Mouse (Mus musculus): ENCODE results near the gene Ccl3.

The Ccl3 gene

DNA sequence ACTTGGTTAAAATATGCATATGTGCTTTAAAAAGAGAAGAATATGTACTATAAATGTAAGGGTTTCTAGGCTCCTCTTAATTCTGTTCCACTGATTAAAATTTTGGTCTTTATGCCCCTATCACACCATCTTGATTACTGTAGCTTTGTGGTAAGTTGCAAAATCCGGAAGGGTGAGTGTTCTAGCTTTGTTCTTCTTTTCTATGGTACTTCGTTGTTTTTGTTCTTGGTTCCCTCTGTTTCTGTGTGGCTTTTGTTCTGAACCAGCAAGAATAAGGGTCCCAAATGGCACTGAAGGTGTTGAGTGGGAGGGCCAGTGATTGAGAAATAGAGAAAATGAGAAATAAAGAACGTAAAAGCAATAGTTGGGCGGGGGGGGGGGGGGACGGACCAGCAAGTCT is 30.9 kb downstream of the Ccl3 start:
- DNase-seq: no peak

DNA sequence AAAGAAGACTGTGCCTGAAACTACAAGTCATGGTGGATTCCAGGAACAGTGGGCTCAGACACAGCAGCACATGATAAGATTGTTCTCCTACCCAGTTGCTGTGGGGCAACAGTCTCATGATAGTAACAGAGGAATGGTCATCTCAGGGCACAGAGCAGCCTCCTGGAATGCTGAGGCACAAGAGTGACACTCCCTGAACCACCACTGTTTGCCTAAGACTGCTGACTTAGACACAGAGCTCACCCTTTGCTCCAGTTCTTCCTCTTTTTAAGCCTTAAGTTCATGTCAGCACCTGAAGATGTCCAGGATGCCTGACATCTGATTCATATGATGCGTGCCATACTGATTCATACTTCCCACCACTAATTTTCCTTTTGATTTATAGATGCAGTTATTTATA is 32.6 kb downstream of the Ccl3 start:
- DNase-seq: peak; percentile 90

GRCm38 (mm10) chr11:83610900-83611299 is 38.3 kb downstream of the Ccl3 start:
- DNase-seq: peak; percentile 85

- peak; percentile 30 for DNase-seq
Observed at GRCm38 (mm10) chr11:83606396-83606795, 42.8 kb downstream of the Ccl3 start.

DNA sequence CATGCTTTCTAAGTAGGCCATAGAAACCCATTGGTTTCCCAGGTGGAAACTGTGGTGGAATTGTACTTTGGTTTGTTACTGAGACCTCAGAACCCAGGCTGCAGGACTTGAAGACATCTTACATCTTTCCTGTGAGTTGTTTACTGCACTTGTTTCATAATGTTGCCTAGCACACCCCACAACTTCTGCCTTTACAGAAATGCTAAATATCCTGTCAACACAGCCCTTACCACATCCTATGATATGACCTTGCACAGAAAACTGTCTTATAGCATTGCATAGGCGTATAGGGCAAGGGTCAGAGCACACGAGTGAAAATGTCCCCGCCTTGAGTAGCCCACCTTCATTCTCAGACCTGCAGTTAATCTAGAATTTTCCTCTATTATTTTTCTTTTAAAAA is 43.6 kb downstream of the Ccl3 start:
- DNase-seq: no peak

DNA sequence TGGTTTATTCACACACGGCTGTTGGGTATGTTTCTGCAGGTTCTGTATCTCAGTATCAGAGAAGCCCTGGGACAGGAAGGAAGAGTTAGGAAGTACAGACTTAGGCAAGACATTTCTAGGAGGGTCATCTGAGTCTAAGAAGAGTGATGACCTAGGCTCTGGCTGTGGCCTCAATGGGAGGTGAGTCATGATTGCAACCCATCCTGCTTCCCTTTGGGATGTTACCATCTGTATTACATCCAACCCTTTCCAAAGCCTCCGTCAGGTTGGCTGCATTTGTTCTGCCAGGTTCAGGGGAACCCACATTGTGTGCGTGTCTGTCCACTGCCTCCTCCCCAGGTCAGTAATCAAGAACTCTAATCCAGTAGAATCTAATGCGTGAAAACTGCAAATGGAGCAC is 44.5 kb downstream of the Ccl3 start:
- peak; percentile 50 for DNase-seq

GRCm38 (mm10) chr11:83603399-83603798 is 45.8 kb downstream of the Ccl3 start:
- no peak for DNase-seq

- peak; percentile 50 for DNase-seq
Observed at GRCm38 (mm10) chr11:83600576-83600975, 48.6 kb downstream of the Ccl3 start.

- peak; percentile 51 for DNase-seq
Observed at GRCm38 (mm10) chr11:83598991-83599390, 50.2 kb downstream of the Ccl3 start.

DNA sequence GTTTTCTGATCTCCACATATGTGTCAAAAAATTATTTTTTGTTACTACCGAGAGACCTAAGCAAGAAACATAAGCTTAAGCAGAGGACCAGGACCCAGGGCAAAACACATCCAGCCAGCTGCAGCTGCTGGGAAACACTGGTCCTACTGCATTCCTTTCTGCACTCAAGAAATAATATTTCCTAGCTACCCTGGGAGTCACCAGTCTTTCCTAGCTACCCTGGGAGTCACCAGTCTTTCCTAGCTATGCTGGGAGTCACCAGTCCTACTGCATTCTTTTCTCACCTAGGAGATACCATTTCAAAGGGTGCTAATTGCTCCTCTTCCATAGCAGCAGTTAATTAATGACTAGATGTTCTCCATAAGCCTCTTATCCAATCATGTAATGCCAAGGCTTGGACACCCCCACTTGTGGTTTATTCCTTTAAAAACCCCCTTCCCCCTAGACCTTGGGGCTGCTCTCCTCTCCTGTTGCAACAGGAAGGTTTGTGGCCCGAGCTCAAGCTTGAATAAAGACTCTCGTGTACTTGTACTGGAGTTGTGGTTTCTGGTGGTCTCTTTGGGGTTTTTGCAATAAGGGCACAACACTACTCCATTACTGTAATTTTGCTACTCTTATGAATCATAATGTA is 50.8 kb downstream of the Ccl3 start:
- DNase-seq: peak; percentile 16
